Mouse (Mus musculus) small intestine, adult 2 months (tissue): ENCODE results near the gene Sept9. TPM values are rescaled to one million over a fixed set of nuclear protein-coding genes. Genes with fewer than 3 reads are reported as not detected.

ENCODE experiments used
- H3K27ac ChIP-seq: fragments of 200-500 bp; 2 replicates; pipeline ENCODE4 v1.5.1; 2012; ENCODE audit warnings: low read depth, low read length, control low read depth, inconsistent platforms; ENCODE audit not compliant: insufficient read depth
- H3K27me3 ChIP-seq: fragments of 200-500 bp; 2 replicates; pipeline ENCODE4 v1.6.1; 2012; ENCODE audit warnings: mild to moderate bottlenecking, moderate library complexity, low read length, inconsistent platforms; ENCODE audit not compliant: control insufficient read depth, insufficient read depth
- H3K36me3 ChIP-seq: fragments of 200-500 bp; 2 replicates; pipeline ENCODE4 v1.6.1; 2012; ENCODE audit warnings: mild to moderate bottlenecking, low read length, control low read depth, inconsistent platforms; ENCODE audit not compliant: control insufficient read depth, insufficient read depth
- H3K4me1 ChIP-seq: fragments of 200-500 bp; 2 replicates; pipeline ENCODE4 v1.6.1; 2012; ENCODE audit warnings: low read length, inconsistent platforms, mixed read lengths; ENCODE audit not compliant: control insufficient read depth, insufficient read depth, insufficient read length
- H3K4me3 ChIP-seq: fragments of 200-500 bp; 2 replicates; pipeline ENCODE4 v1.5.1; 2012; ENCODE audit warnings: low read depth, mild to moderate bottlenecking, control low read depth, inconsistent platforms, low read length, moderate library complexity
- CTCF ChIP-seq: fragments of 200-500 bp; IDR thresholded peaks from 2 replicates; pipeline ENCODE4 v1.5.1; 2012; ENCODE audit warnings: low read depth, mild to moderate bottlenecking, control low read depth, inconsistent platforms, low read length, moderate library complexity, mixed read lengths; ENCODE audit not compliant: insufficient replicate concordance, insufficient read length; ENCODE audit errors: extremely low read depth
- POLR2A ChIP-seq: fragments of 200-500 bp; IDR thresholded peaks from 2 replicates; pipeline ENCODE4 v1.6.1; 2012; ENCODE audit warnings: low read depth, mild to moderate bottlenecking, control low read depth, inconsistent platforms, low read length, moderate library complexity
- WGBS: fragments of 180-500 bp; shearing (Covaris S2); methylation state at CpG from one replicate; pipeline ENCODE4 v1.1.7; 2018; 5-methylcytosine and 5-hydroxymethylcytosine counted together
- polyA plus RNA-seq: library from polyadenylated mRNA; depleted of rRNA; stranded (reverse); fragments of >200 nt; gene quantifications from 2 replicates; pipeline ENCODE4 v1.2.3, GENCODE M21; 2012

The Sept9 gene
- polyA plus RNA-seq, 1 experiment, result 31.0 TPM

GRCm38 (mm10) chr11:117168278-117169087 is 31.0 kb upstream of the Sept9 start:
- H3K4me1 ChIP-seq, result 0 out of 2 replicates have a peak, but pooled peaks cover 2% of the 10 kb centered on the region
- H3K27me3 ChIP-seq, result no peaks in the 10 kb centered on the region
- H3K27ac ChIP-seq, result no peak overlapping the region
- TF ChIP-seq POLR2A, result no peak
- no peak for TF ChIP-seq CTCF
- WGBS, result 44% methylated on average over 20 of the region's 20 CpGs
- H3K36me3 ChIP-seq, result no peaks in the 10 kb centered on the region
- H3K4me3 ChIP-seq, result no peak overlapping the region

- H3K4me3 ChIP-seq, result no peak overlapping the region
- WGBS, result 83% methylated on average over 11 of the region's 11 CpGs
- H3K27me3 ChIP-seq, result no peaks in the 10 kb centered on the region
- H3K27ac ChIP-seq, result no peak overlapping the region
- H3K36me3 ChIP-seq, result no peaks in the 10 kb centered on the region
- no peak for TF ChIP-seq CTCF
- H3K4me1 ChIP-seq, result 0 out of 2 replicates have a peak, but pooled peaks cover 2% of the 10 kb centered on the region
Observed at GRCm38 (mm10) chr11:117169088-117169635, 30.3 kb upstream of the Sept9 start.

GRCm38 (mm10) chr11:117169801-117170565 is 29.5 kb upstream of the Sept9 start:
- Histone ChIP-seq H3K36me3 (no peaks in the 10 kb centered on the region), H3K4me1 (0 out of 2 replicates have a peak, but pooled peaks cover 2% of the 10 kb centered on the region), H3K27me3 (no peaks in the 10 kb centered on the region), H3K4me3 (no peak overlapping the region), H3K27ac (no peak overlapping the region)
- WGBS, result 92% methylated on average over 19 of the region's 19 CpGs
- no peak for TF ChIP-seq CTCF
- TF ChIP-seq POLR2A, result no peak

GRCm38 (mm10) chr11:117174098-117174892 is 25.2 kb upstream of the Sept9 start:
- no peak overlapping the region for H3K27ac ChIP-seq
- no peaks in the 10 kb centered on the region for H3K27me3 ChIP-seq
- WGBS, result 30% methylated on average over 18 of the region's 18 CpGs
- peaks cover 21% of the 10 kb centered on the region for H3K4me1 ChIP-seq
- no peak for TF ChIP-seq POLR2A
- no peak for TF ChIP-seq CTCF
- H3K36me3 ChIP-seq, result no peaks in the 10 kb centered on the region
- peak overlapping the region; percentile 49; the same call in 1 of the 2 replicates for H3K4me3 ChIP-seq

GRCm38 (mm10) chr11:117174924-117175323 is 24.5 kb upstream of the Sept9 start:
- Histone ChIP-seq H3K4me3 (peak overlapping the region; percentile 49), H3K27ac (peak overlapping the region; percentile 23; the same call in 1 of the 2 replicates), H3K4me1 (peaks cover 21% of the 10 kb centered on the region), H3K36me3 (no peaks in the 10 kb centered on the region), H3K27me3 (no peaks in the 10 kb centered on the region)
- 21% methylated on average over 15 of the region's 15 CpGs for WGBS
- no peak for TF ChIP-seq CTCF
- TF ChIP-seq POLR2A, result 0 out of 2 replicates have a peak, but pooled peaks have one; percentile 41

- WGBS, result 82% methylated on average over 12 of the region's 12 CpGs
- no peaks in the 10 kb centered on the region for H3K36me3 ChIP-seq
- H3K4me1 ChIP-seq, result peaks cover 21% of the 10 kb centered on the region
- H3K4me3 ChIP-seq, result no peak overlapping the region
- no peak overlapping the region for H3K27ac ChIP-seq
- no peaks in the 10 kb centered on the region for H3K27me3 ChIP-seq
- no peak for TF ChIP-seq POLR2A
- no peak for TF ChIP-seq CTCF
Observed at GRCm38 (mm10) chr11:117175472-117175871, 24.0 kb upstream of the Sept9 start.

GRCm38 (mm10) chr11:117176304-117176703 is 23.2 kb upstream of the Sept9 start:
- TF ChIP-seq POLR2A, result no peak
- 0 out of 2 replicates have a peak, but pooled peaks have one; percentile 29 for TF ChIP-seq CTCF
- Histone ChIP-seq H3K4me3 (no peak overlapping the region), H3K27ac (no peak overlapping the region), H3K4me1 (peaks cover 21% of the 10 kb centered on the region), H3K27me3 (no peaks in the 10 kb centered on the region), H3K36me3 (no peaks in the 10 kb centered on the region)
- WGBS, result 39% methylated on average over 5 of the region's 5 CpGs
